ENCODE assay signal across 13 mouse cellular contexts in the genomic region with DNA sequence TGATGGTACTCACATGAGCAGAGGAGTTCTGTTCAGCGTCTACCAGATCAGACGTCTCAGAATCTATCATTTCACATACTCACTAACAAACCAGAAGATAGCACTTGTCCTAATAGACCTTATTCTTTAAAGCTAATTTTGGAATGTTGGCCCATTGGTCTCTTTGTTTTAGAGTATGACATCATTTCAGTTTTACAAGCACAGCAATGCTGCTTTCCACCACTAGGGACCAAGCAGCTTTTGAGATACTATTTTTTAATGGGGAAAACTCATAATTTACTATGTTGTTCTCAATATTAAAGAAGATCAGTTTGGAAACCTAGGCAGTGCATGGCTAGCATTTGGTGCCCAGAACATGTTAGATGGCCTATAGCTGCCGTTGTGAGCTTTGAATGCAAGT. TPM values are rescaled to one million over a fixed set of nuclear protein-coding genes. Genes with fewer than 3 reads are reported as not detected.
A peak's percentile ranks its signal among the peaks of the same experiment; 100 is the strongest.
DNase-seq lines count a peak whose midpoint lies in the region; ATAC-seq and TF ChIP-seq lines count a peak whose summit lies in the region.
"Had no signal": no experiment of that assay in that cellular context is flagged by ENCODE, and none has a peak within 500 bp of the region (broad histone marks: within the 10 kb centered on the region; RNA-seq: fewer than 3 reads in every experiment).

No protein-coding gene starts in this region.

- H3K27ac ChIP-seq in left cerebral cortex, adult 2 months = no peak overlapping the region
- H3K27ac ChIP-seq: hindbrain, embryonic 15.5 days; liver, embryonic 14.5 days had no signal

- TF ChIP-seq CTCF in left cerebral cortex, adult 2 months (IDR thresholded peaks at IDR 0.05) = peak; percentile 48

- no peak overlapping the region for H3K4me3 ChIP-seq in left cerebral cortex, adult 2 months
- H3K4me3 ChIP-seq: hindbrain, embryonic 15.5 days had no signal

- peak; percentile 89 for ATAC-seq in CD4-positive, CD25-positive, alpha-beta regulatory T cell, adult 4 months

- intact Hi-C loops in left cerebral cortex, adult 2 months (cut with DNase I) = no loop called here

- DNase-seq in left cerebral cortex, adult 2 months (ENCODE audit: extremely low spot score in 1 of 2, low spot score in 2 of 2) = no peak
- DNase-seq in left cerebral cortex, adult 18-20 months (ENCODE audit: low spot score in 2 of 2) = no peak
- peak; percentile 23 for DNase-seq in R1 (ENCODE audit: low read depth, low spot score)
- peak; percentile 23 for DNase-seq in retina, embryonic 14.5 days (ENCODE audit: low spot score)
- no peak for DNase-seq in layer of hippocampus, adult 18-20 months (ENCODE audit: low spot score in 2 of 2)
- no peak for DNase-seq in layer of hippocampus, postnatal 36 days
- DNase-seq: adrenal gland, postnatal 36 days; cerebellum, adult 11-12 months; kidney, postnatal 14 days; thymus, postnatal 4 days had no signal

RNA-seq across cellular contexts. Expression of a gene that starts 7.3 kb away (rescaled TPM):
- total RNA-seq in left cerebral cortex, adult 2 months (2021) = 10 to 100 TPM; 11.1 to 14.9 TPM
- total RNA-seq in left cerebral cortex, adult 18-20 months (2021) = 10 to 100 TPM; 13.8 TPM
- 10 to 100 TPM; 81.0 to 83.6 TPM for polyA plus RNA-seq in CD4-positive, CD25-positive, alpha-beta regulatory T cell, adult 4 months (2017; shearing (Covaris generic))
- total RNA-seq in layer of hippocampus, adult 18-20 months (2021) = 10 to 100 TPM in 1 of 2 experiments, 1 to 10 TPM in 1; 9.5 to 11.1 TPM
- total RNA-seq in layer of hippocampus, postnatal 36 days (2021) = 10 to 100 TPM; 12.0 to 13.0 TPM

Comparison
In these comparisons a context has a peak if more than half of its experiments do, and no peak if none do; other contexts are left out.
1. DNase-seq: peak in R1 (single experiment) and retina, embryonic 14.5 days (single experiment); none in left cerebral cortex, adult 2 months (0 of 2), left cerebral cortex, adult 18-20 months (0 of 2), layer of hippocampus, adult 18-20 months (0 of 2) and layer of hippocampus, postnatal 36 days (0 of 2).